Mouse (Mus musculus) ES-E14 (cell line): ENCODE measurements around the gene Rab4a.

Experiments
- HCFC1 ChIP-seq: IDR thresholded peaks from 2 replicates; pipeline ENCODE4 v1.6.1; 2012; ENCODE audit warnings: low read length, inconsistent platforms, borderline replicate concordance; ENCODE audit not compliant: insufficient read depth
- MAFK ChIP-seq: IDR thresholded peaks from 2 replicates; pipeline ENCODE4 v1.6.1; 2014; ENCODE audit warnings: mild to moderate bottlenecking, low read depth, low read length, inconsistent platforms; ENCODE audit not compliant: insufficient read depth

- no peak for TF ChIP-seq HCFC1
- no peak for TF ChIP-seq MAFK
Measured at GRCm38 (mm10) chr8:123796758-123797157, 9.0 kb upstream of the Rab4a start.
